Mouse (Mus musculus): ENCODE measurements at regions not wholly inside any gene's neighbourhood (a gene's known extent, or its start where the extent isn't known, plus 50 kb on each side); places are given as distances from the start of the nearest gene placed in this dataset.

DNA sequence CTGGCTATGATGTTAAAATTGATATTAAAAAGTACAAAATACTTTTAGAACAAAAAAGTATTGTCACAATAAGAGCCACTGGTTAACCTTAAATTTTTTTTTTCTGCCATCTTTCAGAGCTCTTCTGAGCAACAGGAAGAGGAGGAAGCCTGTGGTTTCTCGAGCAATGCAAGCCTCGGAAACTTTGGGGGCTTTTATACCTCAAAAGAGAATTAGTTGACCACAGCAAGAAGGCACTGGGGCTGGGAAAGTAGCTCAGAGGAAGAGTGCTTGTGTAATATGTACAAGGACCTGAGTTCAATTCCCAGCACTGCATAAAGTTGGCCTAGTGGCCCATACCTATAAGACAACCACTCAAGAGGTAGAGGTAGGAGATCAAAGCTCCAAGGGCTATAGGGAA is 94.7 kb downstream of the Tmem38b start:
- no peak for TF ChIP-seq CTCF (IDR thresholded peaks at IDR 0.05; ENCODE audit: low read depth, low read length)
- TF ChIP-seq POLR2A (IDR thresholded peaks at IDR 0.05; ENCODE audit: extremely low read depth, insufficient read depth, low read length) = no peak
